Mouse (Mus musculus) adrenal gland, postnatal 10 days (tissue): ENCODE measurements around the gene Grin2c. TPM values are rescaled to one million over a fixed set of nuclear protein-coding genes. Genes with fewer than 3 reads are reported as not detected.

ENCODE experiments used
- DNase-seq: peaks from one replicate; pipeline ENCODE4 v3.0.0; 2021; ENCODE audit warnings: mixed read lengths
- long read RNA-seq, 2 experiments: library from polyadenylated mRNA; stranded (forward); transcript quantifications; one replicate each; pipeline ENCODE4 v2.0.0; 2021
- total RNA-seq, 2 experiments: library from RNA; stranded (reverse); gene quantifications; 2 replicates each; pipeline ENCODE4 v1.2.3; 2021

The Grin2c gene
- under 1 TPM; 0.61 to 0.75 TPM for total RNA-seq
- long read RNA-seq, experiment 1, partial matches to known transcripts: 0 of 2 reads
- long read RNA-seq, experiment 1, other reads (novel, unspliced or antisense): 2 of 2 reads
- long read RNA-seq, experiment 2: 0 reads

- no peak for DNase-seq
Measured at GRCm38 (mm10) chr11:115267061-115267883, at the start of gene Grin2c. Grin2c (minus strand) TSS chr11:115267243.

GRCm38 (mm10) chr11:115314249-115314648, 47.2 kb upstream of the Grin2c start:
- DNase-seq: peak; percentile 33

GRCm38 (mm10) chr11:115308781-115309180, 41.7 kb upstream of the Grin2c start:
- no peak for DNase-seq

DNA sequence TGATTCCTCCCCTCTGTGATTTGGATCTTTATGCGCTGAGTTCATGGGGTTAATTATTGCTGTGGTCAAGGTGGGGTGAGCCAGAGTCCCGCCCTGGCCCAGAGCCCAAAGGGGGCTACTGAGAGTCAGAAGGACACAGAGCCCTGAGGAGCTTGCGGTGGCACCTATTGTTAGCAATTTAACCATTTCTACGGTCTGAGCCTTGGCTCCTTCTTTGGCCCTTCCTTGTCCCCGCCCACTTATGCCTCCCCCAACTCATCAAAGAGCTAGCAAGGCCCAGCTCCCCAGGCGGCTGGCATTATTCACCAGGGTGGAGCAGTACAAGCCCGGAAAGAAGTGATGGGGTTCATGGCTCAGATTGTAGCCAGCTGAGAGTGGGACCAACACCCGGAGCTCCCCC, 39.8 kb upstream of the Grin2c start, which contains the start of gene Otop2:
Otop2 (plus strand) TSS at position 301 of the 400 bp plus-strand sequence.
- DNase-seq: no peak

DNA sequence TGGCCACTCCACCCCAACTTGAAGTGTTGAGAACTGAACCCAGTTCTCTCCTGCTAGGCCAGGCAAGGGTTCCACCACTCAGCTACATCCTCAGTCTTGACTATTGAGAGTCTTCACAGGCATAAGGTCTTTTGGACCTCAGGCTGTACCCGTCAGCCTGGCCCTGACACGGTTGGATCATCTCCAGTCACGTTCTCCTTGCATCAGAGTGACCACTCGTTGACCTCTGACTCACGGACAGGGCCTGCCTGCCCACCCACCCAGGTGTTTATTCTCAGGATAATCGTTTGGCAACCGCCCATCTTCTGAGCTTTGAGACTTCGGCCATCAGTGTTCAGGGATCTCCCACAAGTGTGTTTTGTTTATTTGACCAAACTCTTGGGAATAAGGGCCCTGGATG, 36.1 kb upstream of the Grin2c start:
- no peak for DNase-seq

- no peak for DNase-seq
Measured at GRCm38 (mm10) chr11:115301351-115301750, 34.3 kb upstream of the Grin2c start.

GRCm38 (mm10) chr11:115300745-115301144, 33.7 kb upstream of the Grin2c start:
- DNase-seq: no peak

DNA sequence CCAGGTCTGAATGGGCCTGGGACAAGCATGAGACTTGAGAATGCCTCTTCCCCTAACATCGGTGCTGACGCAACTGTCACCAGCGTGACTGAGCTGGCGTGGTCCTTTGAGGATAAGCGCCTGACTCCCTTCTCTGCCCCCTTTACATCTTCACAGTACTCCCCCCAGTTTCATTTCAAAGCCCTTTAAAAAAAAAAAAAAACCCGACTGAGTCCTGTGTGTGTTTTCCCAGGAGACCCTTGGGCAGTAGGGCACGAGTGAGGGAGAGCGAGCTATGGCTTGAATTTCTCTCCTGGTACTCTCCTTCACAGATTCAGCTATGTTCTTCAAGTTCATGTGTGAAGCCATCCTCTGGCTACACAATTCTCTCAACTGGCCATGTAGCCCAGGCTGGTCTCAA, 31.1 kb upstream of the Grin2c start:
- DNase-seq: no peak

DNA sequence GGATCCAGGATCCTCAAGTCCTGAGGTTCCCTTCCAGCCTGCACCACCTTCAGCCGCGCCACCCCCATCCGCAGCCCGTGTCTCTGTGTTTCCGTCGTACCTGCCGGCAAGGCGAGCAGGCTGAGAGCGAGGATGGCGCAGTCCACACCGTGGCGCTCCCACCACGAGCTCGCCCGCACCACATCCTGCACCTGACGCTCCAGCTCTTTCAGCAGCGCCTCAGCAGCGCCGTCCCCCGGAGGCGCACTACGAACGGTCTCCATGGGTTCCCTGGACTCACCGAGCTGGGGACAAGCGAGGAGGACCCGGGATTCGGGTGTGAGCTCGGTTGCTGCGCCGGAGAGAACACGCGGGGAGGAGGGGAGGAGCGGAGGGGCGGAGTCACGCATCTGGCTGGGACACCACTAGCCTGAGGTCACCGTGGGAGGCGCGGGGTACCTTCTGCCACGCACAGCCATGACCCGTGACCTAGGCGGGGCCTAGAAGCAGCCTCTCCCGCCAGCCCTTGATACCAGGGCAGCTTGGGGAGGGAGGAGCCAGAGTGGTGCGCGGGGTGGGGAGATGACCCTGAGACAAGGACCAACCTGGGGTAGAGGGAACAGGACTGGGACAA, 30.3 kb upstream of the Grin2c start, which contains the start of gene Fads6:
Fads6 (minus strand) TSS at position 450 of the 613 bp plus-strand sequence.
- peak; percentile 77 for DNase-seq

DNA sequence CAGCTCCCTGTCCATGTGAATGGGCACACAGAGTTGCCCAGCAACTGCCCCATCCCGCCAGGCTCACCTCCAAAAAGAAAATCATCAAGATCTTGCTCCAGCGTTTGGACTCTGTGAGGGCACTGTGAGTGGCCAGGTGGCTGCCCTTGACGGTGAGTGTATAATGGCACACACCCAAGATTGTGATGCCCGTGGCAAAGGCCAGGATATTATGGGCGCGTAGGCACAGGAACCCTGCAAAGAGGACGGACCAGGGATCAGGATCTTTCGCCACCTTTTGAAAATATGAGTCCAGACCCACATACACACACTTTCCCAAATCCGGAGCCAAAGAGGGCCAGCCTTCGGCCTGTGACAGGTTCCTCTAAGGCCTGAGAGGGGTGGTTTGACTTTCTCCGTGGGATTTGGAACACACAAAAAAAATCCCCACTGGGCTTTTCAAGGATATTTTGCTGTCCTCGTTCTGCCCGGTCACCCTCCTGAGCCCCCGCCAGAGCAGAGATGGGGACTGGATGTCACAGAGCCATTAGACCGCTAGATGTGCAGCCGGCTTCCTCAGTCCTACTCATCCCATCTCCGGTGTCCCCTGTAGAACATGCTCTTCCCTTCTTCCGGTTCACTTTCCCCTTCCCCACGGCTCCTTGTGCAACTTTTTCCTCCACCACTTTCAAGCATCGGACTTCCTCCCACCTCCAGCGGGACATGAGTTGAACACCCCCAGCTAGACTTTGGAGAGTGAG, 29.6 kb upstream of the Grin2c start:
- DNase-seq: peak; percentile 46

- no peak for DNase-seq
Measured at GRCm38 (mm10) chr11:115295939-115296338, 28.9 kb upstream of the Grin2c start.

GRCm38 (mm10) chr11:115292631-115293375, 25.8 kb upstream of the Grin2c start:
- no peak for DNase-seq

DNA sequence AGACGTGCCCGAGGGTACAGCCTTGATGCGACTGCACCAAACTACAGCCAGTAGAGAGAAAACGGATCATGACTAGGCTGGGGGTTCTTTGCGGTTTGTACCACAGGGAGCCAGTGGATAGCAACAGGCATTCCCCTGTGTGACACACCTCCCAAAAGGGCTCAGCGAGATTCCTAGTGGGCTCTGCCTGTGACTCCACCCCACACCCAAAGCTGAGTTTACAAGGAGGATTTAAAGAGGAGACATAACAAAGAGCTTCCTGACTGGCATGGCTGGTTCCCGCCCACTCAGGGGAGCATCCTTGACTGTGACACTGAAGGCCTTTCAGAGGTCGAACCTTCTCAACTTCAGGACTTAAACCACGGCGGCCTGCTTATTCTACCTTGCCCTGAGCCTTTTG, 24.5 kb upstream of the Grin2c start:
- no peak for DNase-seq

DNA sequence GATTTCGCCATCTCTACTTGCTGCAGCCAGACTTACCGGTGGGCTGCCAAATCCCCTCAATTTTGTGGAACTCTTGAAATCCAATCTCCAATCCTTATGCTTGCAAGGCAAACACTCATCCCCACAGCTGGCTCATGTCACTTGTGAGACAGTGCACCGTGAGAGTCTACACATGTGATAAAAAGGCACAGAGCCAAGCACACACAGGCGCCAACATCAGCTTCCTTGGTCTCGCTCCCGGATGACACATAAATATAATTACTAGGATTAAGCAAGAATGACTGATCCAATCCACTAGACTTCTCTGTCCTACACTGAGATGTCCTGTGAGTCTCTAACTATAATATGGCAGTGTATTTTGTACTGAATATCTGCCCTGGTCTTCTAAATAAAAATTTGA, 23.9 kb upstream of the Grin2c start:
- no peak for DNase-seq

GRCm38 (mm10) chr11:115290314-115290713, 23.3 kb upstream of the Grin2c start:
- no peak for DNase-seq

GRCm38 (mm10) chr11:115289885-115290284, 22.8 kb upstream of the Grin2c start:
- DNase-seq: no peak

DNA sequence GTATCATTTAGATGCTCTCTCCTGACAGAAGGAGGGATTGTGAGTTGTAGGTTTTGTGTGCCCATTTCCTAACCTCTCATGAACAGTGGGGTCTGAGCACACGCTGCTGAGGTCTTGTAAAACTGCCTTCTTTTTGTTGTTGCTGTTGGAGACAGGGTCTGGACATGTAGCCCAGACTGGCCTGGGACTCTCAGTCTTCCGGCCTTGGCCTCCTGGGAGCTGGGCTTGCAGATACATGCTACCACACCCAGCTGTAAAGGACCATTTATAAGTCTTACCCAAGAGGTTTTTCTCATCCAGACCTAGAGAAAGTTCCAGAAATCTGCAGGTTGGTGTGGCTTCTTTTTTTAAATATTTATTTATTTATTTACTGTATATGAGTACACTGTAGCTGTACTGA, 21.3 kb upstream of the Grin2c start:
- no peak for DNase-seq

GRCm38 (mm10) chr11:115287386-115287785, 20.3 kb upstream of the Grin2c start:
- no peak for DNase-seq

DNA sequence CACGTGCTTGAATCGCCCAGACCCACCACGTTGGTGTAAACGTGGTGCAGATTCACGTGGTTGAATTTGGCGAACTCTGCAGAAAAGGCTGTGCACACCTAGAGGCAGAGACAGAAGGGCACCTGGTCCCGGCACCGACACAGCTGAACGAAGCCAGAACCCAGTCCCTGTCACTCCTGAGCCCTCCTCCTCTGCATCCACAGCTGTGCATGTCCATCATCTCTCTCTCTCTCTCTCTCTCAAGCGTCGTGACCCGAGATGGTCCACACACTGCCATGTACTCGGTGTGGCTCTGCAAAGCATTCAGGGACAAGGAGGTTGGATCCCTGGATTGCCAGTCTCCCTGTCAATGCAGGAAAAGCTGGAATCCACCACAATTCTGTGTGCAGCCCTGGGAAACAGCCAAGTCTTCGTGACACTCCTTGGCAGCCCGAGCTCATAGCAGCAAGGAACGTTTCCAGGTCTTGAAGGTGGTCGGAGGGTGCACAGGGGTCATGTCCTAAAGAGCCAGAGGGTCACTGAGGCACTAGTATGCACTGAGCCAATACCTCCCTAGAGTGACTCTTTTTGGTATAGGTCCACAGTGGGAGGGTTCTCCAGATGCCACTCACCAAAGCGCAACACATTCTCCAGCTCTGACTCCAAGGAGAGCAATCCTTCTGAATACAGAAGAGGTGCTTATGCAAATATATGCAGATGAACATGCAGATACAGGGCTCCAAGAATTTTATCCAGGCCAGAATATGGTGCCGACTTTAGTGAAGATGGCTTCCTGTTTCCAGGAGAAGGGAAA, 19.4 kb upstream of the Grin2c start:
- no peak for DNase-seq

DNA sequence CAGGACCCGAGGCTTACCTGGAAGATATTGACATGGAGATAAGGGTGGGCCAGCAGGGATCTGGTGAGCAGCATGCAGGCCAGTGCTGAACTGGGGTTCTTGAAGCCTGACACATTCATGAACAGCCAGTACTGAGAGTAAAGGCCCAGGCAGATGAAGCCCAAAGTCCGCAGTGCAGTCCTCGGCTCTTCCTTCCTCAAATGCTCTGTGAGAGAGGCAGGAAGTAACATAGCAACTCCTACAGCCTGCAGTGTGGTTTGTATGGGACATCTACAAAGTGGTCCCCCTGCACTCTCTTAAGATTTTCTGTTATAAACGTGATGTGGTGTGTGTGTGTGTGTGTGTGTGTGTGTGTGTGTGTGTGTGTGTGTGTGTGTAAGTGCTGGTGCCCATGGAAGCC, 18.2 kb upstream of the Grin2c start:
- no peak for DNase-seq
